Mouse (Mus musculus) gastrocnemius, postnatal 25 days (tissue): Measurements from ENCODE around the gene Sec22c. TPM values are rescaled to one million over a fixed set of nuclear protein-coding genes. Genes with fewer than 3 reads are reported as not detected.
A peak's percentile ranks its signal among the peaks of the same experiment; 100 is the strongest.

Experiments
- DNase-seq: peaks from one replicate; pipeline ENCODE4 v3.0.0; 2022
- total RNA-seq, 2 experiments: library from RNA; stranded (reverse); gene quantifications; 1 replicate in 1 of 2; 2 replicates in 1 of 2; pipeline ENCODE4 v1.2.3; 2021

Sec22c gene
- total RNA-seq, 2 experiments from 2014 or later, result 3.8 to 4.3 TPM

- no peak for DNase-seq
These were observed 58.3 kb downstream of the Sec22c start for GRCm38 (mm10) chr9:121647026-121647425.

GRCm38 (mm10) chr9:121644855-121645254 lies 60.4 kb downstream of the Sec22c start:
- DNase-seq, result no peak

GRCm38 (mm10) chr9:121642401-121643181 lies 62.7 kb downstream of the Sec22c start, which contains the start of gene Vipr1:
Gene Vipr1 (plus strand): TSS chr9:121642716.
- DNase-seq, result peak; percentile 51

GRCm38 (mm10) chr9:121642001-121642400 lies 63.3 kb downstream of the Sec22c start, which contains the start of gene Lyzl4:
Gene Lyzl4 (minus strand): TSS chr9:121642096.
- peak; percentile 68 for DNase-seq

GRCm38 (mm10) chr9:121641235-121641915 lies 63.9 kb downstream of the Sec22c start:
- no peak for DNase-seq

- no peak for DNase-seq
These were observed 65.5 kb downstream of the Sec22c start for GRCm38 (mm10) chr9:121639790-121640189.

- DNase-seq, result no peak
These were observed 69.3 kb downstream of the Sec22c start for GRCm38 (mm10) chr9:121635835-121636576.

- DNase-seq, result no peak
These were observed 72.0 kb downstream of the Sec22c start for GRCm38 (mm10) chr9:121633306-121633705.

- DNase-seq, result no peak
These were observed 72.4 kb downstream of the Sec22c start for GRCm38 (mm10) chr9:121632891-121633290.

GRCm38 (mm10) chr9:121631946-121632345 lies 73.3 kb downstream of the Sec22c start:
- no peak for DNase-seq

GRCm38 (mm10) chr9:121630627-121631026 lies 74.7 kb downstream of the Sec22c start:
- no peak for DNase-seq

Other genes starting within 250 kb of the Sec22c start
- gene Cck, start 209.8 kb downstream of the Sec22c start, total RNA-seq, result 1 to 10 TPM; 1.2 to 1.4 TPM
- not detected for gene Lyzl4, start 63.4 kb downstream of the Sec22c start, total RNA-seq
- gene Vipr1, start 62.8 kb downstream of the Sec22c start, total RNA-seq, result 1 to 10 TPM; 2.5 to 2.6 TPM
- gene Ss18l2, start 4.8 kb upstream of the Sec22c start, total RNA-seq, result 100 to 1,000 TPM; 104 to 105 TPM
- gene Nktr, start 13.7 kb upstream of the Sec22c start, total RNA-seq, result 10 to 100 TPM; 30.0 to 30.1 TPM
- gene Zfp651, start 53.8 kb upstream of the Sec22c start, total RNA-seq, result 100 to 1,000 TPM in 1 of 2 experiments, 10 to 100 TPM in 1; 78.3 to 101 TPM
- 100 to 1,000 TPM; 116 to 215 TPM for gene Klhl40, start 72.1 kb upstream of the Sec22c start, total RNA-seq
- 100 to 1,000 TPM; 193 to 201 TPM for gene Hhatl, start 87.0 kb upstream of the Sec22c start, total RNA-seq
- gene Ccdc13, start 134.0 kb upstream of the Sec22c start, total RNA-seq, result under 1 TPM; 0.32 to 0.46 TPM
- 100 to 1,000 TPM; 110 to 115 TPM for gene Higd1a, start 152.9 kb upstream of the Sec22c start, total RNA-seq
- 1 to 10 TPM; 1.9 to 2.0 TPM for gene Ackr2, start 192.9 kb upstream of the Sec22c start, total RNA-seq
- not detected for gene Cyp8b1, start 210.8 kb upstream of the Sec22c start, total RNA-seq
- gene Fam198a, start 245.5 kb upstream of the Sec22c start, total RNA-seq, result 1 to 10 TPM; 1.3 to 1.6 TPM